Mouse (Mus musculus) stomach, embryonic 14.5 days (tissue): ENCODE measurements at regions not wholly inside any gene's neighbourhood (a gene's known extent, or its start where the extent isn't known, plus 50 kb on each side); places are given as distances from the start of the nearest gene placed in this dataset.

Experiments used
- ATAC-seq: fragments of 200-750 bp; cut with Nextera tagmentation; 2 replicates; pipeline ENCODE4 v1.8.0; 2017; ENCODE audit warnings: low read depth, moderate TSS enrichment; ENCODE audit not compliant: insufficient number of reproducible peaks, insufficient read depth, low FRiP score
- H3K27ac ChIP-seq: fragments of 300-500 bp; sonication (generic); 2 replicates; pipeline ENCODE4 v1.5.1; 2014; ENCODE audit warnings: mild to moderate bottlenecking, low read length, moderate library complexity, mixed read lengths
- H3K27me3 ChIP-seq: fragments of 300-500 bp; sonication (generic); 2 replicates; pipeline ENCODE4 v1.6.1; 2014; ENCODE audit warnings: low read length, control low read depth, mixed read lengths; ENCODE audit not compliant: control insufficient read depth, insufficient read depth
- H3K36me3 ChIP-seq: fragments of 300-500 bp; sonication (generic); 2 replicates; pipeline ENCODE4 v1.6.1; 2014; ENCODE audit warnings: mild to moderate bottlenecking, control low read depth, low read length, moderate library complexity, mixed read lengths; ENCODE audit not compliant: control insufficient read depth, insufficient read depth
- H3K4me1 ChIP-seq: fragments of 300-500 bp; sonication (generic); 2 replicates; pipeline ENCODE4 v1.6.1; 2014; ENCODE audit warnings: low read length, control low read depth, mixed read lengths; ENCODE audit not compliant: control insufficient read depth, insufficient read depth
- H3K4me2 ChIP-seq: fragments of 300-500 bp; sonication (generic); replicated peaks from 2 replicates; pipeline ENCODE4 v1.6.1; 2014; ENCODE audit warnings: low read depth, low read length, control low read depth
- H3K4me3 ChIP-seq: fragments of 300-500 bp; sonication (generic); 2 replicates; pipeline ENCODE4 v1.5.1; 2014; ENCODE audit warnings: low read depth, low read length, control low read depth
- H3K9ac ChIP-seq: fragments of 300-500 bp; sonication (generic); replicated peaks from 2 replicates; pipeline ENCODE4 v1.6.1; 2014; ENCODE audit warnings: low read depth, mild to moderate bottlenecking, control low read depth, low read length, moderate library complexity, mixed read lengths
- H3K9me3 ChIP-seq: fragments of 300-500 bp; sonication (generic); 2 replicates; pipeline ENCODE4 v1.6.1; 2016; ENCODE audit warnings: low read depth, low read length, control low read depth; ENCODE audit not compliant: control insufficient read depth
- WGBS: fragments of 180-500 bp; shearing (Covaris S2); extraction: QIAGEN DNeasy Blood & Tissue Kit; methylation state at CpG from one replicate; pipeline ENCODE4 v1.1.7; 2014; 5-methylcytosine and 5-hydroxymethylcytosine counted together

DNA sequence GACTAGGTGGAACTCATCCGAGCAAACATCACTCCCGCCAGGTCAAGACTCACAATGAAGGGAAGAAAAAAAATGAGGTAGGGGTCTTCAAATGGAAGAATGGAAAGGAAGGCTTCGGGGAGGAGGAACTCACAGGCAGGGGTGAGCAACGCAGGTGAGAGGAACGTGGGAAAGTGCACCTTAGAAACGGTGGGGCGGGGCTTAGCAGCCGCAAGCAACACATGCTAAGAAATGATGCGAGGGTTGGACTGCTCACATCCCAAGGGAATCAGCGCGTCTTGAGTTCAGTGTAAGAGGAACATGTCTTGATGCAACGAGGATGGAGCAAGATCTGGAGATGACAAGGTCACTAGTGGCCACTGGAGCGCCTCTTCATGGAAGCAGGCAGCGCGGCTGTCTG, 560.6 kb upstream of the Gm19410 start:
- peak overlapping the region; percentile 14; the same call in 1 of the 2 replicates for H3K4me2 ChIP-seq
- H3K36me3 ChIP-seq, result no peaks in the 10 kb centered on the region
- H3K27me3 ChIP-seq, result no peaks in the 10 kb centered on the region
- no peaks in the 10 kb centered on the region for H3K9me3 ChIP-seq
- peaks cover 29% of the 10 kb centered on the region for H3K4me1 ChIP-seq
- no peak overlapping the region for H3K9ac ChIP-seq
- no peak overlapping the region for H3K27ac ChIP-seq
- ATAC-seq, result no peak
- no peak overlapping the region for H3K4me3 ChIP-seq
- 65% methylated on average over 15 of the region's 15 CpGs for WGBS

GRCm38 (mm10) chr8:35205536-35205935, 560.1 kb upstream of the Gm19410 start:
- Histone ChIP-seq H3K4me3 (no peak overlapping the region), H3K9ac (no peak overlapping the region)
- ATAC-seq, result 0 out of 2 replicates have a peak, but pooled peaks have one; percentile 44

DNA sequence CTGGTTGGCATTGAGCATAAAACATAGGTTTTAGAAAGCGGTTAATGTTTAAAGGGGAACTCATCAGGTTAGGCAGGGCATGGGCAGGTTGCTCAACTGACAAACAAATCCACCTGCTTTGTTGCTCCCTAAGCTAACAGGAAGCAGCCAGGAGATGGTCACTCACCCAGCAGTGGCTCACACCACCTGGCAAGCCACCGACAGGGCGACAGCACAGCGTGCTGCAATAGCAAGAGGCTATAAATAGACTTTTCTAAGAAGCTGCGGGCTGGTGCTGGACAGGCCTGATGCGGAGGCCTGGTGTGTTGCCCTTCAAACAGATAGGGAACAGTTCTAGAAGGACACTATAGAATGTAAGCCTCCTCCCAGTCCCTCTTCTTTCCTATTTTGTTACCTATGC, 559.3 kb upstream of the Gm19410 start:
- Histone ChIP-seq H3K27me3 (no peaks in the 10 kb centered on the region), H3K4me3 (no peak overlapping the region), H3K9ac (no peak overlapping the region), H3K4me2 (0 out of 2 replicates have a peak overlapping the region, but pooled peaks have one; percentile 14), H3K9me3 (no peaks in the 10 kb centered on the region), H3K27ac (no peak overlapping the region), H3K36me3 (no peaks in the 10 kb centered on the region), H3K4me1 (peaks cover 26% of the 10 kb centered on the region)
- WGBS, result 41% methylated on average over 6 of the region's 6 CpGs
- ATAC-seq, result no peak

More at GRCm38 (mm10) chr8:35205536-35205935, 560.1 kb upstream of the Gm19410 start:
- WGBS, result 7% methylated on average over 8 of the region's 8 CpGs
- no peaks in the 10 kb centered on the region for H3K9me3 ChIP-seq
- H3K4me1 ChIP-seq, result peaks cover 29% of the 10 kb centered on the region
- no peaks in the 10 kb centered on the region for H3K36me3 ChIP-seq
- H3K27ac ChIP-seq, result no peak overlapping the region
- H3K4me2 ChIP-seq, result peak overlapping the region; percentile 14
- H3K27me3 ChIP-seq, result no peaks in the 10 kb centered on the region

DNA sequence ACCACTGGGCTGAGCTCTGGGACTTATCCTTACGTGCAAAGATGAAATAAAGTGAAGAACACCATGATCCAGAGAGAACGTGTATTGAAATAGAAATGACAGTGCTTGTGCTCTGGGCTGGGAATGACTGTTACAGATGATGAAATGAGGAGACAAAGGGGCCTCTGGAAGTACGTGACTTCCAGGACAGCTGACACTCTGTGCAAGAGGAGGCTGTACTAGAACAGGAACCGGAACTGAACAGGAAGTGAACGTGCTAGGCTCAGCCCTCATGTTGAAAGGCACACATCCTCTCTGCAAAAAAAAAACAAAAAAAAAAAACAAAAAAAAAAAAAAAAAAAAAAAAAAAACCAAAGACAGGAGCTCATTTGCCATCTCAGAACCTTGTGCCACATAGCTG, 557.2 kb upstream of the Gm19410 start:
- no peak overlapping the region for H3K4me3 ChIP-seq
- peaks cover 25% of the 10 kb centered on the region for H3K4me1 ChIP-seq
- H3K27me3 ChIP-seq, result no peaks in the 10 kb centered on the region
- no peaks in the 10 kb centered on the region for H3K9me3 ChIP-seq
- no peak for ATAC-seq
- H3K9ac ChIP-seq, result no peak overlapping the region
- H3K27ac ChIP-seq, result no peak overlapping the region
- H3K36me3 ChIP-seq, result no peaks in the 10 kb centered on the region
- 78% methylated on average over 5 of the region's 5 CpGs for WGBS
- H3K4me2 ChIP-seq, result no peak overlapping the region

DNA sequence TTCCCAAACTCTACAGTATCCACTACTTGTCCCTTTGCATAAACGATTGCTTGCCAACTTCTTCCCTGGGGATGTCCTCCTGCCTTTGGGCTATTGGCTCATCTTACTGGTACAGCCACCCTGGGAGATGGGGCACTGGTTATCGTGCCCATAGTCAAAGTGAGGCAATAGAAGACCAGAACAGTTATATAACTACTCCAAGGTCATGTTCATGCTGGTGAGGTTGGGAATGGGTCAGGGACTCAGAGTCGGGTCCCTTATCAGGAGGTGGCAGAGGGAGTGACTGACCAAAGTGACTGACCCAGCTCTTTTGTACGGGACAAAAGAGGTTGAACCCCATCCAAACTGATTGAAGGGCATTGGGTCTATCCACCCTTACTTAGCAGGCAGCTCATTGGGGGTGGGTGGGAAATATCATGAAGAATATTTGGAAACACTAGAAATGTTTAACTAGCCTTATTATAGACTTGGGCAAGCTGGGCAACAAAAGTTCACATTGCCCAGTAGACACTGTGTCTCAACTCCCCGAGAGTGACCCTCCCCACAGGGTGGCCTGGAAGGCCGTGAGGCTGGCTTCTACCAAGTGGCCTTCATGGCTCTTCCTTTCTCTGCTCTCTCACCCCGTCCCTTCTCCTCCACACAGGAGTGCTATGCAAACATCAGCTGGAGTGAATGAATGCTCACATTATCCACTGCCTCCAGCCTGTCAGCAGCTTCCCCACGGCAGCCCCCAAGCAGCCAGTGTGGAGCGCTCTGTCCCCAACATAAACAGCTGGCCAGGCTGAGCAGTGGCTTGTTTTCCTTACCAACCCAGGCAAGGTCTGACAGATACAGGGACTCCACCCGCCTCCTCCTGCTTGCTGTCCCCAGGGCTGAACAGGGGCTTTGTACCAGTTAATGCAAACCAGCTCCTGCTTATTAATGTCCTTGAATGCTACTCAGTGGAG, 553.8 kb upstream of the Gm19410 start:
- H3K4me3 ChIP-seq, result no peak overlapping the region
- no peaks in the 10 kb centered on the region for H3K36me3 ChIP-seq
- no peak overlapping the region for H3K27ac ChIP-seq
- H3K4me1 ChIP-seq, result peaks cover 9% of the 10 kb centered on the region; the same call in 1 of the 2 replicates
- WGBS, result 58% methylated on average over 10 of the region's 10 CpGs
- no peak overlapping the region for H3K9ac ChIP-seq
- peak; percentile 28; the same call in 1 of the 2 replicates for ATAC-seq
- no peaks in the 10 kb centered on the region for H3K9me3 ChIP-seq
- no peak overlapping the region for H3K4me2 ChIP-seq
- no peaks in the 10 kb centered on the region for H3K27me3 ChIP-seq

DNA sequence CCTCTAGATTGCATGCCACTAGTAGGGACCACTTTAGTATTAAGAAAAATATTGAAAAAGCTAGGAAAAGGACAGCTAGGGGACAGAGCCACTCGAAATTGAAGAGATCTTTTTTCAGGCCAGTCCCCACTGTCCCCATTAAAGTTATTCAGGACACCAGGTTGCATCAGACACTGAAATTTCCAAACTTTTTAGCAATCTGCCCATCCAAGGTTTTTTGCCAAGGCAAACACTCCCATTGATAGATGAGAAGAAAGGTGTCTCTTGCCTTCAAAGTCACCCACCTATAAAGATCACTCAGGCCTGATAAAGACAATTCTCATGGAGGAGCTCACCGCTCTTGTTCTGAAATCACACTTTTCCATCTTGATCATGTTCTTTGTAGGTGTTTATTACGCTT, 552.1 kb upstream of the Gm19410 start:
- 81% methylated on average over 3 of the region's 3 CpGs for WGBS
- Histone ChIP-seq H3K4me1 (0 out of 2 replicates have a peak, but pooled peaks cover 5% of the 10 kb centered on the region), H3K36me3 (no peaks in the 10 kb centered on the region), H3K9ac (no peak overlapping the region), H3K4me3 (no peak overlapping the region), H3K27me3 (no peaks in the 10 kb centered on the region), H3K4me2 (no peak overlapping the region), H3K9me3 (no peaks in the 10 kb centered on the region), H3K27ac (no peak overlapping the region)
- no peak for ATAC-seq

DNA sequence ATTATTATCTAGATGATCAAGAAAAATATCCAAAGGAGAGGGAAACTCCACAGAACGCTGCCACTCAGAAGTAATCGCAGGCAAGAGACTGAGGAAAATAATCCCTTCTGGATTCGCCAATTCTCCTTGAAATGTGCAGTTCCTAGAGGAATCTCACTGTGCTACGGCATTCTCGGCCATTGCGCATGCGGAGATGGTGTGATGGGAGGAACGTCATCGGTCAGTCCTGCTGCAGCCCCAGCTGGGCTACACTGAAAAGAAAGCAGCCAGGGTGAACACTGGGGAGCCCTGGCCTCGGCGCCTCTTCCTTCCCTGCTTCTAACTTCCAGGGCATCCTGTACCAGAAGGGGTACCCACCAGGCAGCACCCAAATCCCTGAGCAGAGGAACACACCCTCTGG, 548.0 kb upstream of the Gm19410 start:
- no peaks in the 10 kb centered on the region for H3K36me3 ChIP-seq
- H3K27me3 ChIP-seq, result no peaks in the 10 kb centered on the region
- no peak overlapping the region for H3K27ac ChIP-seq
- H3K4me1 ChIP-seq, result no peaks in the 10 kb centered on the region
- H3K4me2 ChIP-seq, result no peak overlapping the region
- no peak overlapping the region for H3K4me3 ChIP-seq
- no peak overlapping the region for H3K9ac ChIP-seq
- no peaks in the 10 kb centered on the region for H3K9me3 ChIP-seq
- 88% methylated on average over 11 of the region's 11 CpGs for WGBS
- no peak for ATAC-seq

DNA sequence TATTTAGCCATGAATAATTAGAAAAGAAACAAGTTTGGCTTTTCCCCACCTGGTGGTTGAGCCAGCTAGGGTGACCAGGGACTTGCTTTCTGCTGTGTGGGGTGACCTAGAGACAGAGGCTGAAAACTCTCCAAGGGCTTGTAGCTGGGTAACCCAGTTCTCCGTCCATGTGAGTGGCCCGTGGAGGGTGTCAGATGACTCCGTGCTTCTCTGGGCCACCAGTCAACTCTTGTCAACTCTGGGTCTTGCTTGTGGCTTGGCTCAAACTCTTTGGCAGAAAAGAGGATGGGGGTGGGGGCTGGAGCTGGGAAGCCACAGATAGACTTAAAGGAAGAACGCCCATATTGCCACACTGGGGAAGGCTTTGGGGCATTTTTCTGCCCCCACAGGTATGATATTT, 547.3 kb upstream of the Gm19410 start:
- H3K4me2 ChIP-seq, result no peak overlapping the region
- H3K4me3 ChIP-seq, result no peak overlapping the region
- no peaks in the 10 kb centered on the region for H3K4me1 ChIP-seq
- H3K9ac ChIP-seq, result no peak overlapping the region
- 71% methylated on average over 4 of the region's 4 CpGs for WGBS
- H3K36me3 ChIP-seq, result no peaks in the 10 kb centered on the region
- H3K27me3 ChIP-seq, result no peaks in the 10 kb centered on the region
- no peak overlapping the region for H3K27ac ChIP-seq
- no peak for ATAC-seq
- no peaks in the 10 kb centered on the region for H3K9me3 ChIP-seq
